Mouse (Mus musculus) heart, embryonic 11.5 days (tissue): ENCODE measurements around the gene Bysl. TPM values are rescaled to one million over a fixed set of nuclear protein-coding genes. Genes with fewer than 3 reads are reported as not detected.
A peak's percentile ranks its signal among the peaks of the same experiment; 100 is the strongest.

Experiments
- ATAC-seq: fragments of 200-750 bp; cut with Nextera tagmentation; replicated peaks from 2 replicates; pipeline ENCODE4 v1.8.0; 2017; ENCODE audit warnings: moderate library complexity; ENCODE audit not compliant: insufficient number of reproducible peaks, low FRiP score, low TSS enrichment
- H3K27ac ChIP-seq: fragments of 300-500 bp; sonication (generic); 2 replicates; pipeline ENCODE4 v1.5.1; 2014; ENCODE audit warnings: mild to moderate bottlenecking, low read depth, low read length
- H3K27me3 ChIP-seq: fragments of 300-500 bp; sonication (generic); 2 replicates; pipeline ENCODE4 v1.6.1; 2014; ENCODE audit warnings: mild to moderate bottlenecking, low read length, mixed read lengths; ENCODE audit not compliant: control insufficient read depth, insufficient read depth
- H3K36me3 ChIP-seq: fragments of 300-500 bp; sonication (generic); 2 replicates; pipeline ENCODE4 v1.6.1; 2014; ENCODE audit warnings: mild to moderate bottlenecking, low read length, moderate library complexity, mixed read lengths; ENCODE audit not compliant: control insufficient read depth, insufficient read depth
- H3K4me1 ChIP-seq: fragments of 300-500 bp; sonication (generic); 2 replicates; pipeline ENCODE4 v1.6.1; 2014; ENCODE audit warnings: low read length; ENCODE audit not compliant: control insufficient read depth, insufficient read depth
- H3K4me2 ChIP-seq: fragments of 300-500 bp; sonication (generic); 2 replicates; pipeline ENCODE4 v1.6.1; 2014; ENCODE audit warnings: mild to moderate bottlenecking, moderate library complexity
- H3K4me3 ChIP-seq: fragments of 300-500 bp; sonication (generic); 2 replicates; pipeline ENCODE4 v1.5.1; 2014; ENCODE audit warnings: low read depth, low read length
- H3K9ac ChIP-seq: fragments of 300-500 bp; sonication (generic); 2 replicates; pipeline ENCODE4 v1.6.1; 2014; ENCODE audit warnings: mild to moderate bottlenecking, low read depth, low read length, moderate library complexity
- H3K9me3 ChIP-seq: fragments of 300-500 bp; sonication (generic); replicated peaks from 2 replicates; pipeline ENCODE4 v1.6.1; 2016; ENCODE audit warnings: low read length; ENCODE audit not compliant: control insufficient read depth
- WGBS: fragments of 180-500 bp; shearing (Covaris S2); extraction: QIAGEN DNeasy Blood & Tissue Kit; methylation state at CpG from one replicate; pipeline ENCODE4 v1.1.7; 2014; ENCODE audit not compliant: insufficient replicate concordance; 5-methylcytosine and 5-hydroxymethylcytosine counted together
- polyA plus RNA-seq: library from polyadenylated mRNA; unstranded; fragments of >200 nt; fragmentation: Nextera tagmentation; extraction: Ambion mirVana; gene quantifications from 2 replicates; pipeline ENCODE4 v1.2.1, GENCODE M21; 2014

Bysl gene
- polyA plus RNA-seq, 1 experiment from 2014 or later, result 26.8 TPM

DNA sequence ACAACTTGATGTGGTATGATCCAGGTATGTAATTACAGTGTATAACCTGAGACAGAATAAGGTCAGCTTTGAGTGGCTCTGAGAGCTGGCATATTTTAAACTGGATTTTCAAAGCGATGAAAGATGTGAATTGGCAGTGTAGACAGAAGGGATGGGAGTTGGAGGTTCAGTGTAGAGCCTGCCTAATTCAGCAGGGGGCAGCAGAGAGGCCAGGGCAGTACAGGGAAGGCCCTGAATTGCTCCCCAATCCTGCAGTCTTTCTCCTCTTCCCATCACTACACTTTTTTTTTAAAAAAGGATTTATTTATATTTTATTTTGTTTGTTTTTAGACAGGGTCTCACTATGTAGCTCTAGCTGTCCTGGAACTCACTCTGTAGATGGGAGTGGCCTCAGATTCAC is 2.7 kb upstream of the Bysl start:
- ATAC-seq, result no peak
- no peak overlapping the region for H3K27ac ChIP-seq
- H3K4me2 ChIP-seq, result no peak overlapping the region
- H3K4me1 ChIP-seq, result peaks cover 17% of the 10 kb centered on the region
- no peak overlapping the region for H3K4me3 ChIP-seq
- H3K9ac ChIP-seq, result no peak overlapping the region
- no peaks in the 10 kb centered on the region for H3K27me3 ChIP-seq
- peaks cover 10% of the 10 kb centered on the region for H3K36me3 ChIP-seq
- H3K9me3 ChIP-seq, result no peaks in the 10 kb centered on the region
- WGBS, result 86% methylated on average over 1 of the region's 1 CpGs

DNA sequence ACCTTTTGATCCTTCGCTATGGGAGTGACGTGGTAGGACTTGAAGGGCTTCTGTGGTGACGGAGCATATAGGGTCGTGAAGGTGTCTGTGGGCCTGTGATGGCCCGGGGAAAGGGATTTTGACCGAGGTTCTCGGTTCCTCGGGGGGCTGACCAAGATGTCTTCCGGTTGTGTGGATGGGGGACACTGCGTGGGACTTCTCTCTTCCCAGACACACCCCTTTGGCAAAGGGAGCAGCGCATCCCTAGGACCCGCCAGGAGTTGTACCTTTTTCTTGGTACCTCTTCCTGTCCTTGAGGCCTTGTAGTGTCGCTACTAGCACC is 330 bp upstream of the Bysl start:
- Histone ChIP-seq H3K4me3 (peak overlapping the region; percentile 92), H3K9ac (peak overlapping the region; percentile 92), H3K36me3 (peaks cover 12% of the 10 kb centered on the region), H3K4me2 (peak overlapping the region; percentile 95), H3K27me3 (no peaks in the 10 kb centered on the region), H3K9me3 (no peaks in the 10 kb centered on the region), H3K27ac (peak overlapping the region; percentile 87; the same call in 1 of the 2 replicates), H3K4me1 (peaks cover 17% of the 10 kb centered on the region)
- under 1% methylated on average over 13 of the region's 13 CpGs for WGBS
- ATAC-seq, result no peak

DNA sequence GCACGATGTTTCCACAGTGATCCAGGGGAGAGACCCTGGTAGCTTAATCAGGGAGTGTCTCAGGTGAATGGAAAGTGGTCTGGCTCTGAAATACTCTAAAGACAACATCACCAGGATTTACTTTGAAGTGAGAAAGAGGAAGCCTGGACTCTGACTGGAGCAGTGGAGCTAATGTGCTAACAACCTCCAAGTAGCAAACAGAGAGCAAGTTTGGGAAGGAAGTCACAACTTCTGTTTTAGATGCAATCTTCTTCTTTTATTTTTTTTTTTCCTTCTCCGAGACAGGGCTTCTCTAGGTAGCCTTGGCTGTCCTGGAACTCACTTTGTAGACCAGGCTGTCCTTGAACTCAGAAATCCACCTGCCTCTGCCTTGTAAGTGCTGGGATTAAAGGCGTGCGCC is 2.1 kb downstream of the Bysl start:
- H3K9ac ChIP-seq, result no peak overlapping the region
- peaks cover 17% of the 10 kb centered on the region for H3K4me1 ChIP-seq
- peaks cover 13% of the 10 kb centered on the region for H3K36me3 ChIP-seq
- H3K9me3 ChIP-seq, result no peaks in the 10 kb centered on the region
- WGBS, result 91% methylated on average over 4 of the region's 4 CpGs
- no peak overlapping the region for H3K27ac ChIP-seq
- no peak overlapping the region for H3K4me3 ChIP-seq
- H3K27me3 ChIP-seq, result no peaks in the 10 kb centered on the region
- ATAC-seq, result no peak
- no peak overlapping the region; the same call in 1 of the 2 replicates for H3K4me2 ChIP-seq

DNA sequence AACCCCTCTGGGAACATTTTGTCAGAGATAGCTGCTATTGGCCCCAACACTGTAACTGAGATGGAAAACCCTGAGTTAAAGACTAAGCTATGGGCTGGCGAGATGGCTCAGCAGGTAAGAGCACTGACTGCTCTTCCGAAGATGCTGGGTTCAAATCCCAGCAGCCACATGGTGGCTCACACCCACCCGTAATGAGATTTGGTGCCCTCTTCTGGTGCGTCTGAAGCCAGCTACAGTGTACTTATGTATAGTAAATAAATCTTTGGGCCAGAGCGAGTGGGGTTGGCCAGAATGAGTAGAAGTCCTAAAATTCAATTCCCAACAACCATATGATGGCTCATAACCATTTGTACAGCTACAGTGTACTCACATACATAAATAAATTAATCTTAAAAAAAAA is 5.1 kb downstream of the Bysl start:
- Histone ChIP-seq H3K4me3 (no peak overlapping the region), H3K27me3 (no peaks in the 10 kb centered on the region), H3K36me3 (peaks cover 33% of the 10 kb centered on the region), H3K9ac (no peak overlapping the region), H3K9me3 (no peaks in the 10 kb centered on the region), H3K27ac (no peak overlapping the region), H3K4me2 (no peak overlapping the region), H3K4me1 (peaks cover 7% of the 10 kb centered on the region)
- no peak for ATAC-seq
- 74% methylated on average over 5 of the region's 5 CpGs for WGBS

DNA sequence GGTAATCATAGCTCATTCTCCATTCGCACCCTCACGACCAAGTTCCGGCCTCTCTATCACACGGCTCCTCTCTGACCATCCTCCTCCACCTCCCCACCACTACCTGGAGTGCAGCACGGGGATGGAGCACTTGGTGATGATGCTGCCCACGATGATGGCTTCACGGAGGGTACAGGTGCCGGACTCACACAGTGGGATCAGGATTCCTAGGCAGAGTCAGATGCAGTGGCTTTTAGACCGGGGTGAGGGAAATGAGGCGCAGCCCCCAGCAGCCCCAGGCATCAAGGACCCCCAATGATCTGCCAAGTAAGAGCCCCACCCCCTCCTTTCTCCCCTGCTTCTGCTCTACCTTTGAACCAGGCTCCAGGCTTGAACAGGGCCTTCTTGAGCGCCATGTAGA is 9.0 kb downstream of the Bysl start:
- H3K36me3 ChIP-seq, result peaks cover 36% of the 10 kb centered on the region
- no peak overlapping the region for H3K9ac ChIP-seq
- H3K9me3 ChIP-seq, result no peaks in the 10 kb centered on the region
- peaks cover 15% of the 10 kb centered on the region for H3K4me1 ChIP-seq
- H3K4me3 ChIP-seq, result no peak overlapping the region
- no peak for ATAC-seq
- no peaks in the 10 kb centered on the region for H3K27me3 ChIP-seq
- H3K27ac ChIP-seq, result no peak overlapping the region
- no peak overlapping the region for H3K4me2 ChIP-seq
- 91% methylated on average over 11 of the region's 11 CpGs for WGBS

DNA sequence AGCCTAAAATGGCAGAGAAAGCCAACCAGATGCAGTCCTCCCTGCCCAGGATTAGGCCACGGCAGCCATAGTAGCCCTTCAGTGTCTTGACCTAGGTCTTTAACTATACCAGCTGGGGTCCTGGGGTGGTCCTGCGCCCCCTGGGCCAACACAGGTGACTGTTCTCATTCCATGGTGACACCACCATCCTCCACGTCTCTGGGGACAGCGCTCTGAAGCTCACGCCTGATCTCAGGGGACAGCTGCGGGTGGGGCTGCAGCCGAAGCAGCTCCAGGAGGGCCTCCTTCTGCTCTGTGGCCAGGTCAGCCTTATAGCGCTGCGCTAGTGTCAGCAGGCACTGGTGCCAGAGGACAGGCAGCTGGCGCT is 9.9 kb downstream of the Bysl start:
- Histone ChIP-seq H3K9ac (no peak overlapping the region), H3K4me3 (no peak overlapping the region), H3K4me1 (peaks cover 24% of the 10 kb centered on the region), H3K36me3 (peaks cover 38% of the 10 kb centered on the region), H3K9me3 (no peaks in the 10 kb centered on the region), H3K4me2 (no peak overlapping the region), H3K27ac (no peak overlapping the region), H3K27me3 (no peaks in the 10 kb centered on the region)
- 84% methylated on average over 10 of the region's 10 CpGs for WGBS
- ATAC-seq, result no peak

DNA sequence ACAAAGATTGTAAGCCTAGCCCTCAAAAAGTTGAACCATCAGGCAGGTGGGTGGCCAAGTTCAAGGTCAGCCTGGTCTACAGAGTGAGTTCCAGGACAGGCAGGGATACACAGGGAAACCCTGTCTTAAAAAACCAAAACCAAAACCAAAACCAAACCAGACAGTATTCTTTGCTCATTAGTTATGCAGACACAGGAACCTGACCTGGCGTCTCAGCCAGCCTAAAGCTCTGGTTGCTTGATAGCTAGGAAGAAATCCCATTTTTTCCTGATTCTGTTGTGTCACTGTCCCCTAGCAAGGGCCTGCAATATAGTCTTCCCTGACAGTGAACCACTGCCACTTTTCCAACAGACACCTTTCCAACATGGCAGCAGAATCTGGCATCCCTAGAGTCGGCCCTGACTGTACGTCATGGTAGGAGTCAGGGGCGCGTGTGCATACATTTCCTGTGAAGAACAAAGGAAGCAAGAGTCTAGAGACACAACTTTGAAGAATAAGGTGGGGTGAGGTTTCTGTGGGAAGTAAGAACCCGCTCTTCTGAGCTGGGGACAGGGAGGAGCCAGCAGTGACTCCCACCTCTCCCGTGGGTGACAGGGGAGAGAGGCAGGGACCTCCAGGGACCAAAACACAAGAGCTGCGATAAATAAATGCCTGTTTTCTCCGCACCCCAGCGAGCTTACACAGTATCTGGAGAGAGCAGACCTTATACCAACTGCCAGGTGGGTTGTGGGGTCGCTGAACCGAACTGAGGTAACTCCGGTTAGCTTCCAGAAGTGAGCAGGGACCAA is 10.5 kb downstream of the Bysl start:
- no peak overlapping the region for H3K9ac ChIP-seq
- H3K36me3 ChIP-seq, result peaks cover 37% of the 10 kb centered on the region
- no peak for ATAC-seq
- H3K4me1 ChIP-seq, result peaks cover 28% of the 10 kb centered on the region
- no peaks in the 10 kb centered on the region for H3K27me3 ChIP-seq
- H3K9me3 ChIP-seq, result no peaks in the 10 kb centered on the region
- H3K4me3 ChIP-seq, result no peak overlapping the region
- peak overlapping the region; percentile 60; the same call in 1 of the 2 replicates for H3K27ac ChIP-seq
- H3K4me2 ChIP-seq, result no peak overlapping the region
- 86% methylated on average over 13 of the region's 13 CpGs for WGBS

DNA sequence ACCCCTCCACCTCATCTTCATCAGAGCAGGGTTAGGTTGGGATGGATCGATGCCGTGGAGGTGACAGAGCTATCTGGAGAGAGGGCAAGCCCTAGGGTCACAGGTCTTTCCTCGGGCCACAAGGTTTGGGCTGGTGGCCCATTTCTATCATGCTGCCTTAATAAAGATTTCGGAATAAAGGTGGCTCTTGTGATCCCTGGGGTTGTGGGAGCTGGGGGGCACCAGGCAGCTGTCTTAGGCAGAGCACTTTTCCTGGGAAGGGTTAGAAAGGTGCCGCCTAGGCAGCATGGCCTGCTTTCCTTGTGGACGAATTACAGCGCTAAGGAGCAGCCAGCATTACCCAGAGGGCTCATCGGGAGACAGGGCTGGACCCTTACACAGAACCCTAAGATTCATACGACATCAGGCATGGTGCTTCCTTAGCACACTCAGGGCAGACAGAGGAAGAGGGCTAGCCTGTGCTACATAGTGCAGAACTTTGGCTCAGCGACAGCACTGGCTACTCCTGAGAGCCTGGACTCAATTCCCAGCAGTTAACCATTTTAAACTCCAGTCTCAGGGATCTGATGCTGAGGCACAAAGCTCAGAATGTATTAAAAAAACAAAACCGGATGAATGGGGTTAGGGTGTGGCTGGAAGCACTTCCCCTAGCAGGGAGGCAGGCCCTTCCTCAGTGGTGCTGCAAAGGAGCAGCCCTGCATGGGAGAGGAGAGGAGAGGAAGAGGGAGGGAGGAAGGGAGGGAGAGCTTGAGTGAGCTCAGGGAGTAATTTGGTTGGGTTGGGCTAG is 11.6 kb downstream of the Bysl start:
- Histone ChIP-seq H3K4me2 (no peak overlapping the region), H3K4me1 (peaks cover 28% of the 10 kb centered on the region), H3K9me3 (no peaks in the 10 kb centered on the region), H3K27ac (peak overlapping the region; percentile 60), H3K27me3 (no peaks in the 10 kb centered on the region), H3K9ac (peak overlapping the region; percentile 43; the same call in 1 of the 2 replicates), H3K4me3 (no peak overlapping the region), H3K36me3 (peaks cover 36% of the 10 kb centered on the region)
- WGBS, result 71% methylated on average over 11 of the region's 11 CpGs
- no peak for ATAC-seq
